Mouse (Mus musculus): ENCODE data around the gene Foxk1. TPM values are rescaled to one million over a fixed set of nuclear protein-coding genes. Genes with fewer than 3 reads are reported as not detected.

Gene Foxk1
- polyA plus RNA-seq, 1 experiment: 58.0 TPM

DNA sequence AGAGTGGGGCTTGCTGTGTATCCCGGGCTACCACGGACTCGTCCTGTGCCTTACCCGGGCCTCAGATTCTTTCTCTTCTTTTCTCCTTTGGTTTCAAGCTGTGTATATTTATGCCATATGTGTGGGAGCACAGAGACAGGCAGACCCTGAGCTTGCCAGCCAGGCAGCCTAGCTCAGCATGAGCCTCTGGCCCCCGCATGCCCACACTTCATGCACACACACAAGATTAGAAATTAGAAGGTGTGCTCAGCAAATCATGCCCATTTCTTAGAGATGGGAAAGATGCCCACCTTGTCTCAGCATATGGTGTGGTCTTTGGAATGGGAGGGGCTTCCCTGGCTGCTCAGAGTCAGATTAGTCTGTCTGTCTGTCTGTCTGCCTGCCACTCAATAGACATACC lies 32.8 kb downstream of the Foxk1 start:
- peaks cover 6% of the 10 kb centered on the region for H3K4me1 ChIP-seq (ENCODE audit: control insufficient read depth, insufficient read depth, insufficient read length, low read length)
- TF ChIP-seq CTCF (IDR thresholded peaks at IDR 0.05; ENCODE audit: extremely low read depth, insufficient read length, insufficient replicate concordance, low read depth, low read length): no peak
- TF ChIP-seq POLR2A (IDR thresholded peaks at IDR 0.05; ENCODE audit: low read depth, low read length): no peak
- 87% methylated on average over 5 of the region's 5 CpGs for WGBS

DNA sequence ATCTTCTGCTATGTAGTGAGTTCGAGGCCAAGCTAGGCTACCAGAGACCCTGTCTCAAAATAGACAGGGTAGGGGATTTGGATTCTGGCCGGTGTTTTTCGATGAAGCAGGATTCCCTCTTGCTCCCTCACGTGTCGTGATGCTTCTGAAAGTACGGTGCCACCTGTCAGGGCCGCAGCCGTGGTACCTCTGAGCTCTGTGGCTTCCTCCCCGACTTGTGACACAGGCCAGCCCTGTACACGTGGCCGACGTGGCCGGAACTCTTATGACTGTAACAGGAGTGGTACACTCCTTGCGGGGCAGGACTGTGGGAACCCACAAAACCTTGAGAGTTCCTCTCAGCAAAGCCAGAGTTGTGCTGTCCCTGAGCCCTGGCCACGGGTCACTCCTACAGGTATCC lies 34.4 kb downstream of the Foxk1 start:
- peaks cover 16% of the 10 kb centered on the region for H3K4me1 ChIP-seq (ENCODE audit: control insufficient read depth, insufficient read depth, insufficient read length, low read length)
- H3K27ac ChIP-seq (ENCODE audit: insufficient read depth, low read depth, low read length): no peak overlapping the region
- peaks cover 22% of the 10 kb centered on the region for H3K36me3 ChIP-seq (ENCODE audit: control insufficient read depth, insufficient read depth, low read length)
- no peak overlapping the region for H3K4me3 ChIP-seq (ENCODE audit: low read depth, low read length)
- 93% methylated on average over 15 of the region's 15 CpGs for WGBS
- TF ChIP-seq POLR2A (IDR thresholded peaks at IDR 0.05; ENCODE audit: low read depth, low read length) (no peak), CTCF (IDR thresholded peaks at IDR 0.05; ENCODE audit: extremely low read depth, insufficient read length, insufficient replicate concordance, low read depth, low read length) (no peak)
- no peaks in the 10 kb centered on the region for H3K27me3 ChIP-seq (ENCODE audit: control insufficient read depth, insufficient read depth, low read length)

More for the DNA sequence above, 32.8 kb downstream of the Foxk1 start:
- no peak overlapping the region for H3K27ac ChIP-seq (ENCODE audit: insufficient read depth, low read depth, low read length)
- H3K27me3 ChIP-seq (ENCODE audit: control insufficient read depth, insufficient read depth, low read length): no peaks in the 10 kb centered on the region
- peaks cover 22% of the 10 kb centered on the region for H3K36me3 ChIP-seq (ENCODE audit: control insufficient read depth, insufficient read depth, low read length)
- H3K4me3 ChIP-seq (ENCODE audit: low read depth, low read length): no peak overlapping the region

DNA sequence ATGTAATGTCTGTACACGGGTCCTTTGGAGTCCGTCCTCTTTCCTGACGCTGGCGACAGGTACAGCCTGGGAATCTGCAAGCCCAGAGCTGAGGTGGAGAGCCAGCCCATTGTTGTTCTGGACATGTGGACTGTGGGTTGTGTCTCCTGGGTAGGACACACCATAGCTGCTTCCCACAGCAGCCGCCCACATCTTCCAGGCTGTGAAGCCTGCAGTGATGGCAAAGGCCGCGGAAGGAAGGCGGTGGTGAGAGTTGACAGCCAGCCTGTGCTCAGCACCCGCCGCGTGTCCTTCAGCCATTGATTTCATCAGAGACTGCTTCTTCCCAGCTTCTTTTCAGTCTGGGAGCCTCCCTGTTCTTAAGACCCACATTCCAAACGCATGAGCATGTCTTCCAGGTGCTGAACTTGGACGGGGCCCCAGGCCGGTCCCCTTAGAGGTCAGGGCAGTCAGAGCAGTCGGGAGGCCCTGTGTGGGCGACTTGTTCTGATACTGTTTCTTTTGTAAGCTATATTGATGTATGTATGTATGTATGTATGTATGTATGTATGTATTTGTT lies 37.2 kb downstream of the Foxk1 start:
- Histone ChIP-seq H3K36me3 (ENCODE audit: control insufficient read depth, insufficient read depth, low read length) (peaks cover 21% of the 10 kb centered on the region), H3K27ac (ENCODE audit: insufficient read depth, low read depth, low read length) (no peak overlapping the region), H3K4me1 (ENCODE audit: control insufficient read depth, insufficient read depth, insufficient read length, low read length) (peaks cover 34% of the 10 kb centered on the region), H3K4me3 (ENCODE audit: low read depth, low read length) (no peak overlapping the region), H3K27me3 (ENCODE audit: control insufficient read depth, insufficient read depth, low read length) (no peaks in the 10 kb centered on the region)
- WGBS: 92% methylated on average over 16 of the region's 16 CpGs
- TF ChIP-seq CTCF (IDR thresholded peaks at IDR 0.05; ENCODE audit: extremely low read depth, insufficient read length, insufficient replicate concordance, low read depth, low read length) (no peak), POLR2A (IDR thresholded peaks at IDR 0.05; ENCODE audit: low read depth, low read length) (no peak)

DNA sequence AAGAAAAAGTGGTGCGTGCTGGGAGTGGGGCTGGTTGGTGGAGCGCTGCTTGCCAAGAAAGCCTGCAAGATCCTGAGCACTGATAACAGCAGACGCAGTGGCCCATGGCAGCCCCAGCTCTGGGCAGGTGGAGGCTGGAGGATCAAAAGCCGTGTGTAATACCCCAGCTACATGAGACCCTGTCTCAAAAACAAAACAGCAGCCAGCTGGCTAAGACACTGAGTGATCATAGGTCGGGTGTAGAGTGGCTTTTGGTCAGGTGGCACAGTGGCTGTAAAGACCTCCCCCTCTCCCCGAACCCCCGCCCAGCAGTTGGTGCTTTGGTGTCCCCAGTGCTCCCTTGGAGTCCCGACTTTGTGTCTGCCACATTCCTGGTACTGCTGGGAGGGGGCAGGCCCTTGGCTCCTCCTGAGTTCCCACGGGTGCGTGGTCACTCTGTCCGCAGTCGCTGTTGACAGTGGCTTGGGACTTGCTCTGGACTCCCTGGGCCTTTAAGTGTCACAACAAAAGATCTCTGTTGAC lies 38.7 kb downstream of the Foxk1 start:
- Histone ChIP-seq H3K36me3 (ENCODE audit: control insufficient read depth, insufficient read depth, low read length) (peaks cover 20% of the 10 kb centered on the region), H3K4me1 (ENCODE audit: control insufficient read depth, insufficient read depth, insufficient read length, low read length) (peaks cover 47% of the 10 kb centered on the region), H3K27me3 (ENCODE audit: control insufficient read depth, insufficient read depth, low read length) (no peaks in the 10 kb centered on the region), H3K4me3 (ENCODE audit: low read depth, low read length) (peak overlapping the region; percentile 47), H3K27ac (ENCODE audit: insufficient read depth, low read depth, low read length) (peak overlapping the region; percentile 59)
- TF ChIP-seq POLR2A (IDR thresholded peaks at IDR 0.05; ENCODE audit: low read depth, low read length): no peak
- TF ChIP-seq CTCF (IDR thresholded peaks at IDR 0.05; ENCODE audit: extremely low read depth, insufficient read length, insufficient replicate concordance, low read depth, low read length): no peak
- WGBS: 2% methylated on average over 12 of the region's 12 CpGs

DNA sequence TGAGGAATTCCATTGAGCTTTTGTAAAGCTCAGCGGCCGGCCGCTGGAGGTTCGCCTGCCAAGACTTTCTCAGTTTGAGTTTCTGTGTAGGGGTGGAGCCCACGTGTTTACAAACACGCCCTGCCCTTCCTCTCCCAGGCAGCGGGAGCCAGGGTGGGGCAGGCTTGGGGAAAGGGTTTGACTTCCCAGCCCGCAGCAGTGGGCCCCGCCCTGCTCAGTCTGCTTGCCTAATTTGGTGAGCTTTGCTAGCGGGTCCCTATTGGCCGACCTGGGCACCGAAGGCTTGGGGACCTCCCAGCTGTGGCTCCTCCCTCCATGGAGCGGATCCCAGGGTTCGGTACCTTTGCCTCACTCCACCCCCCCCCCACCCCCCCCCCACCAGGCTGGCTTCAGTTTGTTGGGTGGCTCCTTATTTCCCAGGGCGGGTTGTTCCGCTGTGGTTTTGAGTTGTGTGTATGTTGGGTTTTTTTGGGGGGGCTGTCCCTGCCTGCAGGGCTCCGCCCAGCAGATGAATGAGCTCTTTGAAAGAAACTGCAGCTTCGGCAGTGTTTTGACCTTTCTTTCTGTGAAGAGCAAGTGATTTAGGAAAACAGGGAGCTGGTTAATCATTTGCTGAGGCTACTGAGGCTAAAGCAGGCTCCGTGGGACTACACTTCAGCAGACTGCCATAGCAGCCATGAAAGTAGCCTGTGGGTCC lies 39.3 kb downstream of the Foxk1 start:
- Histone ChIP-seq H3K36me3 (ENCODE audit: control insufficient read depth, insufficient read depth, low read length) (peaks cover 13% of the 10 kb centered on the region), H3K27me3 (ENCODE audit: control insufficient read depth, insufficient read depth, low read length) (no peaks in the 10 kb centered on the region), H3K4me1 (ENCODE audit: control insufficient read depth, insufficient read depth, insufficient read length, low read length) (peaks cover 53% of the 10 kb centered on the region), H3K4me3 (ENCODE audit: low read depth, low read length) (peak overlapping the region; percentile 47), H3K27ac (ENCODE audit: insufficient read depth, low read depth, low read length) (peak overlapping the region; percentile 92)
- TF ChIP-seq CTCF (IDR thresholded peaks at IDR 0.05; ENCODE audit: extremely low read depth, insufficient read length, insufficient replicate concordance, low read depth, low read length) (no peak), POLR2A (IDR thresholded peaks at IDR 0.05; ENCODE audit: low read depth, low read length) (no peak)
- WGBS: under 1% methylated on average over 19 of the region's 19 CpGs

DNA sequence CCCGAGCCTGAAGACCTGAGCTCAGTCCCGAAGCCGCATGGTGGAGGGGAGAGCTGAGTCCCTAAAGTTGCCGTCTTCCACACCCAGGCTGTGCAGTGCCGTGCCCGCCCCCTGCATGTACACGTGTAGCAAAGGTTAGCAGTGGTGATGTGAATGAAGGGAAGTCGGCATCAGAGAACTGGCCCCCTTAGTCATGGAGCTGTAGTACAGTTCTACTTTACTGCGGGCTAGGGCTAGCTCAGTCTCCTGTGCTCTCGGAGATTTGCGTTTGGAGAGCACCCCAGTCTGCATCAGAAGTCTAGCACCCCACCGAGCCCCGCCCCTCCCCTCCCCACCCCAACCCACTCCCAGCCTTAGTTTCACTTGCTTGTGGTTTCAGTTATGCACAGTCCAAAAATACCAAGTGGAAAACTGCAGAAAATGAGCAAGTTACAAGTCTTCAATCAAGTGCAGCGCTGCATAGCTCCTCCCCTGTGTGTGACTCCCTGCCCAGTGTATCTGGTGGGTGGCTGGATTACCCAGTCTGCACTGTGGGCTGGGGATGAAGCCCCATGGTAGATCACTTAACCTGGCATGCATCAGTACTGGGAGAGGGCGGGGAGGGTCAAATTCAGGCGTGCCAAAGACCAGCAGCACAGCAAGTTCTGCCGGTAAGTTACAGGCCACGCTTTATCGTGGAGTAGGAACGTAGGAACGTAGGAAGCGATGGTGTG lies 40.2 kb downstream of the Foxk1 start:
- Histone ChIP-seq H3K4me1 (ENCODE audit: control insufficient read depth, insufficient read depth, insufficient read length, low read length) (peaks cover 54% of the 10 kb centered on the region), H3K27ac (ENCODE audit: insufficient read depth, low read depth, low read length) (peak overlapping the region; percentile 92), H3K36me3 (ENCODE audit: control insufficient read depth, insufficient read depth, low read length) (peaks cover 6% of the 10 kb centered on the region; the same call in 1 of the 2 replicates), H3K4me3 (ENCODE audit: low read depth, low read length) (peak overlapping the region; percentile 47), H3K27me3 (ENCODE audit: control insufficient read depth, insufficient read depth, low read length) (no peaks in the 10 kb centered on the region)
- 14% methylated on average over 22 of the region's 22 CpGs for WGBS
- TF ChIP-seq CTCF (IDR thresholded peaks at IDR 0.05; ENCODE audit: extremely low read depth, insufficient read length, insufficient replicate concordance, low read depth, low read length): no peak
- no peak for TF ChIP-seq POLR2A (IDR thresholded peaks at IDR 0.05; ENCODE audit: low read depth, low read length)

DNA sequence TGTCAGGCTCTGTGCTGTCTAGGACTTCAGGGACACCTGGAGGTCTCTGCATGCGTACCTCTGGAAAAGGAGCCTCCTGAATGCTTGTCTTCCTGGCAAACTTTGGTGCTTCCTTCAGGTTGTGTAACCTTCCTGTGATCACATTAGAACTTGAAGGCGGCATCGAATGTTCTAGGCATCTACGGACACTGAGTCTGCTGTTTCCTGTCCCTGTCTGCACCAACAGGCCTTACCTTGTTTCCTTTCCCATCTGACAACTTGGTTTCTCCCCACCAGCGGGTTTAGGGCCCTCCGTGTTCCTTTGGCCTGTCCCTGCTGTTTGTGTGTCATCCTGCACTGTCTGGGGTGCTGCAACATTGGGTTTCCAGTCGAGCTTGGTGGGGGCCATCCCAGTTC lies 40.7 kb downstream of the Foxk1 start:
- TF ChIP-seq CTCF (IDR thresholded peaks at IDR 0.05; ENCODE audit: extremely low read depth, insufficient read length, insufficient replicate concordance, low read depth, low read length) (no peak), POLR2A (IDR thresholded peaks at IDR 0.05; ENCODE audit: low read depth, low read length) (no peak)
- Histone ChIP-seq H3K4me3 (ENCODE audit: low read depth, low read length) (peak overlapping the region; percentile 7; the same call in 1 of the 2 replicates), H3K27me3 (ENCODE audit: control insufficient read depth, insufficient read depth, low read length) (no peaks in the 10 kb centered on the region), H3K27ac (ENCODE audit: insufficient read depth, low read depth, low read length) (peak overlapping the region; percentile 54), H3K36me3 (ENCODE audit: control insufficient read depth, insufficient read depth, low read length) (peaks cover 3% of the 10 kb centered on the region; the same call in 1 of the 2 replicates), H3K4me1 (ENCODE audit: control insufficient read depth, insufficient read depth, insufficient read length, low read length) (peaks cover 54% of the 10 kb centered on the region)
- WGBS: 45% methylated on average over 7 of the region's 7 CpGs

All from small intestine, adult 2 months (tissue).